ENCODE assay signal across 14 mouse cellular contexts in genomic region chr7:64891139-64891538, GRCm38 (mm10). TPM values are rescaled to one million over a fixed set of nuclear protein-coding genes. Genes with fewer than 3 reads are reported as not detected.
DNase-seq lines count a peak whose midpoint lies in the region; ATAC-seq lines count a peak whose summit lies in the region.
"Had no signal": no experiment of that assay in that cellular context is flagged by ENCODE, and none has a peak within 500 bp of the region (broad histone marks: within the 10 kb centered on the region; RNA-seq: fewer than 3 reads in every experiment).

No protein-coding gene starts in this region.

- peaks cover 14% of the 10 kb centered on the region; the same call in 1 of the 2 replicates for H3K4me1 ChIP-seq in heart, embryonic 15.5 days (replicated peaks)
- no peaks in the 10 kb centered on the region; the same call in 1 of the 2 replicates for H3K4me1 ChIP-seq in midbrain, embryonic 14.5 days (ENCODE audit: control insufficient read depth, insufficient read depth, low read length)

- H3K27ac ChIP-seq in heart, embryonic 15.5 days, result peak overlapping the region; percentile 57
- no peak overlapping the region for H3K27ac ChIP-seq in midbrain, embryonic 14.5 days (replicated peaks; ENCODE audit: low read depth, low read length)
- H3K27ac ChIP-seq: midbrain, embryonic 15.5 days; neural tube, embryonic 15.5 days; stomach, postnatal 0 days had no signal

- H3K4me2 ChIP-seq in heart, embryonic 15.5 days, result no peak overlapping the region
- H3K4me2 ChIP-seq in midbrain, embryonic 14.5 days (ENCODE audit: low read length), result no peak overlapping the region
- H3K4me2 ChIP-seq: midbrain, embryonic 15.5 days; neural tube, embryonic 15.5 days had no signal

- H3K9me3 ChIP-seq in heart, embryonic 15.5 days (replicated peaks), result no peaks in the 10 kb centered on the region
- no peaks in the 10 kb centered on the region for H3K9me3 ChIP-seq in midbrain, embryonic 14.5 days (ENCODE audit: control insufficient read depth, low read length)
- H3K9me3 ChIP-seq: midbrain, embryonic 15.5 days; neural tube, embryonic 15.5 days had no signal

- peak; percentile 95 for DNase-seq in heart, adult 11 months
- DNase-seq in heart, postnatal 25 days (ENCODE audit: low spot score), result no peak
- peak; percentile 72 for DNase-seq in adrenal gland, adult 8-10 months
- peak; percentile 43 for DNase-seq in fibroblast of lung, adult 2 months (ENCODE audit: low read depth)
- DNase-seq in midbrain, embryonic 14.5 days, result no peak
- DNase-seq in lung, adult 18-20 months, result no peak
- DNase-seq: cerebellum, postnatal 36 days; liver; lung, postnatal 36 days had no signal

- no peaks in the 10 kb centered on the region for H3K36me3 ChIP-seq in heart, embryonic 15.5 days
- no peaks in the 10 kb centered on the region for H3K36me3 ChIP-seq in midbrain, embryonic 14.5 days (ENCODE audit: control insufficient read depth, insufficient read depth, low read length)
- H3K36me3 ChIP-seq: midbrain, embryonic 15.5 days; neural tube, embryonic 15.5 days had no signal

- no peak overlapping the region for H3K9ac ChIP-seq in heart, embryonic 15.5 days
- no peak overlapping the region for H3K9ac ChIP-seq in midbrain, embryonic 14.5 days (replicated peaks; ENCODE audit: low read length)
- H3K9ac ChIP-seq: midbrain, embryonic 15.5 days; neural tube, embryonic 15.5 days had no signal

- H3K4me3 ChIP-seq in heart, embryonic 15.5 days, result no peak overlapping the region
- no peak overlapping the region for H3K4me3 ChIP-seq in midbrain, embryonic 14.5 days (replicated peaks; ENCODE audit: low read depth, low read length)
- H3K4me3 ChIP-seq: midbrain, embryonic 15.5 days; neural tube, embryonic 15.5 days had no signal

- WGBS in heart, embryonic 15.5 days, result 36% methylated on average over 3 of the region's 3 CpGs
- WGBS in midbrain, embryonic 14.5 days, result 85% methylated on average over 3 of the region's 3 CpGs

- peak; percentile 62 for ATAC-seq in heart, embryonic 15.5 days (replicated peaks; ENCODE audit: insufficient number of reproducible peaks, insufficient read depth, low FRiP score, low read depth)
- ATAC-seq in midbrain, embryonic 14.5 days (ENCODE audit: low FRiP score, low TSS enrichment), result no peak
- ATAC-seq in monocyte, adult 5-6 weeks (replicated peaks; ENCODE audit: insufficient number of reproducible peaks, low FRiP score, low TSS enrichment, poor library complexity, severe bottlenecking), result no peak
- ATAC-seq: midbrain, embryonic 15.5 days had no signal

- no peaks in the 10 kb centered on the region for H3K27me3 ChIP-seq in heart, embryonic 15.5 days
- no peaks in the 10 kb centered on the region for H3K27me3 ChIP-seq in midbrain, embryonic 14.5 days (ENCODE audit: control insufficient read depth, insufficient read depth, low read length)
- H3K27me3 ChIP-seq: midbrain, embryonic 15.5 days; neural tube, embryonic 15.5 days had no signal

- intact Hi-C loops in heart, postnatal 25 days (cut with DNase I), result no loop called here

RNA-seq across cellular contexts. Expression of gene Nsmce3, which starts 18.3 kb away (rescaled TPM):
- 1 to 10 TPM; 2.9 to 3.2 TPM for total RNA-seq in heart, postnatal 25 days (2021)
- total RNA-seq in adrenal gland, adult 8-10 months (2022), result 10 to 100 TPM in 2 of 4 experiments, 1 to 10 TPM in 2; 8.7 to 12.0 (median 9.9) TPM
- polyA plus RNA-seq in heart, embryonic 15.5 days (2015; fragmentation: Nextera tagmentation; extraction: Ambion mirVana), result 7.4 and 8.3 TPM in 2 replicates
- 10.7 and 12.3 TPM in 2 replicates for polyA plus RNA-seq in midbrain, embryonic 14.5 days (2014; fragmentation: Nextera tagmentation; extraction: Ambion mirVana)
- total RNA-seq in monocyte, adult 5-6 weeks (2017), result 6.0 to 7.1 TPM (median 7.1 TPM) in 3 replicates

Comparison
In these comparisons a context has a peak if more than half of its experiments do, and no peak if none do; other contexts are left out.
1. DNase-seq: peak in heart, adult 11 months (single experiment), adrenal gland, adult 8-10 months (single experiment) and fibroblast of lung, adult 2 months (single experiment); none in heart, postnatal 25 days (single experiment), midbrain, embryonic 14.5 days (single experiment) and lung, adult 18-20 months (0 of 2).